Mouse (Mus musculus): Measurements from ENCODE around the gene Gm49395.

- TF ChIP-seq CTCF (IDR thresholded peaks at IDR 0.05; ENCODE audit: borderline replicate concordance, extremely low read depth, insufficient read depth, insufficient read length) (no peak), POLR2A (IDR thresholded peaks at IDR 0.05; ENCODE audit: borderline replicate concordance, extremely low read depth, insufficient read depth, insufficient read length, poor library complexity, severe bottlenecking) (no peak)
Measured at GRCm38 (mm10) chr13:115126534-115126933, 24.8 kb upstream of the Gm49395 start.
